Mouse (Mus musculus) brain, embryonic 14.5 days (tissue): Measurements from ENCODE around the gene Ssbp2. TPM values are rescaled to one million over a fixed set of nuclear protein-coding genes. Genes with fewer than 3 reads are reported as not detected.

Experiments
- DNase-seq: peaks from one replicate; pipeline ENCODE4 v3.0.0-alpha.2; 2011; ENCODE audit warnings: low read depth
- CTCF ChIP-seq: fragments of 200-500 bp; IDR thresholded peaks from 2 replicates; pipeline ENCODE4 v1.5.1; 2012; ENCODE audit warnings: inconsistent platforms, mild to moderate bottlenecking, moderate library complexity, borderline replicate concordance; ENCODE audit not compliant: insufficient read depth, insufficient read length; ENCODE audit errors: extremely low read depth
- POLR2A ChIP-seq: fragments of 200-500 bp; IDR thresholded peaks from 2 replicates; pipeline ENCODE4 v1.6.1; 2012; ENCODE audit warnings: mild to moderate bottlenecking, inconsistent platforms, borderline replicate concordance; ENCODE audit not compliant: poor library complexity, insufficient read depth, insufficient read length, severe bottlenecking; ENCODE audit errors: extremely low read depth
- polyA plus RNA-seq: library from polyadenylated mRNA; depleted of rRNA; stranded (reverse); fragments of >200 nt; gene quantifications from 2 replicates; pipeline ENCODE4 v1.2.3, GENCODE M21; 2012

The Ssbp2 gene
- polyA plus RNA-seq, 1 experiment = 133 TPM

DNA sequence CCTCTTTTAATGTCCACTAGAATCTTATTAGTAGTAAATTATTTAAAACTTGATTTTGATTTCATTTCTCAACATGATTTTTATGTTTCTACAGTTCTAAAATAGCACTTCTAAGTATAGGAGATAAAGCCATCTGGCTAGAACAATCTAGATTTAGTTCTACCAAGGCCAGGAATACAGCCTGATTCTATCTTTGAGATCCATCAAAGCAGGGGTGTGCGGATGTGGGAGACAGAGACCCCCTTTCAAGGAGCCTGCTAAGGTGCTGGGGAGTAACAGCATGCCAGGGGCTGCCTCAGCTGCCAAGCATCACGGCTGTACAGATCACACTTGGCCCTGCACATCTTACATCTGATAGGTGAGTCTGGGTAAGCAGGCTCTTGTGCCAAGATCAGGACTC, 13.4 kb upstream of the Ssbp2 start:
- DNase-seq = no peak
- TF ChIP-seq CTCF = no peak
- no peak for TF ChIP-seq POLR2A

DNA sequence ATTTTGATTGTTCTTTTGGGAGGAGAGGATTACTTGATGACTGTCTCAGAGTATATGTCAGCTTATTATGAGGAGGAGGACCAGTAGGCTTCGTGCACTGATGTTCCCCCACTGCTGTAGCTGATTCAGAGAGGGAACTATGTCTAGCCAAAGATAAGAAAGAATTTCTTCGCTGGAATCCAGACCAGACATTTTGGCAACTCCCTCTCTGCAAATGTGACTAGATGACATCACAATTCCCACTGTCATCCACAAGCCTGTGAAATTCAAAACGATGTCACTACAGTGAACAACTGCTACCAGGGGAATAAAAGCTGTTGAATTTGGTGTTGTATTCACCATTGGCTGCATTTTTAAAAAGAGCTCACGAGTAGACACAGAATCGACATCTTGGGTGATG, 11.1 kb upstream of the Ssbp2 start:
- no peak for DNase-seq
- TF ChIP-seq CTCF = no peak
- no peak for TF ChIP-seq POLR2A

DNA sequence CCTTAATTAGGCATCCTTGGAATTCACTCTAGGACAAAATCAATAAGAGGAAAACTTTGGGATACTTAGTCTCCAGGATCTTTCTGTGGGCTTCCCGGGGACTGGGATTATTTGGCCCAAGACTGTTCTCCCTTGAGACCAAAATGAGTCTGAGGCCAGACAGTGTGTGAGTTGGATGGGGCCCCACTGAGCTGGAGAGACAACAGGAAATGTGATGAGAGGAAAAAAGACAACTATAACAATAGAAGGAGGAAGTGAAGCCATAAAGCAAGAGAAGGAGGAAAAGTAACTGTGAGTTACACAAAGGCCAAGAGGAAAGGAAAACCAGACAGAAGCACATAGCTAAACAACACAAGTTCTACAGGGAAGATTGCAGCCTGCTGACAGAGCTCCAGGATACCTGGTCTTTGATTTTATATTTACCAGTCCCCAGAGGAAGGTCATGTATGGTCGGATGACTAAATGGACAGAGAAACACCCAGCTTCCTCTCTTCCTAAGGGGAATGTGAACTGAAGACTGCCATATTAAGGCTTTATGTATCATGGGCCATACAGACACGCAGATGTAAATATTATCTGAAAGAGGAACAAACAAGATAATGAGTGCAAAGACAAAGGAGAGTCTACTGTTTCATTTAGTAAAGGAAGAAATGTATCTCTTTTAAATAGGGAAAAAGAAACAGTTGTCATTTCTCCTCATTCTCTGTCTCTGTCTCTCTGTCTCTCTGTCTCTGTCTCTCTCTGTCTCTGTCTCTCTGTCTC, 8.5 kb upstream of the Ssbp2 start:
- no peak for DNase-seq
- TF ChIP-seq POLR2A (no peak), CTCF (no peak)

DNA sequence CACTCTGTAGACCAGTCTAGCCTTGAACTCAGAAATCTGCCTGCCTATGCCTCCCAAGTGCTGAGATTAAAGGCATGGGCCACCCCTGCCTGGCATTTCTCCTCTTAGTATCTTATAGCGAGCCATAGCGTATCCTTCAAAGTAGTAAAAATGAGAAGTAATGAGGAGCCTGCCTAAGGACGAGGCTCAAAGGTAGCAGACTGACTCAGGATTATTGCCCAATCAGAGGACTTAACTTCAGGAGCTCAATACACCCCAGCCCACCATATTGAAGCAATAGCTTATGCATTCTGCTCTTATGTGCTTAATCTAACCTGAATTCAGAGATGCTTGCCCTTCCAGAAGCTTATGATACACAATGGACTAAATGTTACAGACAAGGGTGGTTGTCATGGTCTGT, 7.8 kb upstream of the Ssbp2 start:
- DNase-seq = no peak
- TF ChIP-seq POLR2A (no peak), CTCF (no peak)

DNA sequence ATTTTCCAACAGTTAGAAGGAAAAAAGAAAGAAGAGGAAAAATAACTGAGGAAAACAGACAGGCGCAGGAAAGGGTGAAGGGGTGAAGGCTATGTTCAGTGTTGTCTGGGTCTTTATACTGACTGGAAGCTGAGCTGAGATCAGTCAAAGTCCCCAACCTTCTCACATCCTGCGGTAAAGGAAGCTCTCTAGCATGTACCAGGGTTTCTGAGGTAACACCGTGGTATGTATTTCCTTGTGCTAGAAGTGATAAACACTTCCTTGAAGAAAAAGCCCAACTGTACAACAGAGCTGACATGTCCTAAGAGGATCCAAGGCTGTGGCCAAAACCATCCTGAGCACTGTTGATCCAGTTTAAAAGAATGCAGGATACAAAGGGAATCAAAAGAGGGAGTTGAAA, 6.8 kb upstream of the Ssbp2 start:
- no peak for TF ChIP-seq CTCF
- TF ChIP-seq POLR2A = no peak
- no peak for DNase-seq

DNA sequence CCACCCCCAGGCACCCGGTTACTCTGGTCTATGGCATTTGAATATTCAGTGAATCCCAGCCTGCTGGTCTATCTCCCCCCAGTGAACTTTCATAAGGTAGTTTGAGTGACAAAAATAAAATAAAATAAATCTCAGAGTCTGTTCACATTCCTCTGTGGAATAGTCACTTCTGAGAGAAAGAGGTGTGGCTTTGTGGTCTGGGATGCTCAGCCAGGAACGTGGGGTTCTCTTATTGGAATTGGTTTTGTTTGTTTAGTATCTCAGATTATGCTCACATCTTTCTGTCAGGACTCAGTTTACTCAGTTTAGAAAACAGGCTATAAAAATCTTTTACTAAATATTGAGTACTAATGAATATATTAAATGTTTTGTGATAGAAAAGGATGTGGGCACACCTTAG, 4.0 kb upstream of the Ssbp2 start:
- TF ChIP-seq POLR2A = no peak
- TF ChIP-seq CTCF = no peak

DNA sequence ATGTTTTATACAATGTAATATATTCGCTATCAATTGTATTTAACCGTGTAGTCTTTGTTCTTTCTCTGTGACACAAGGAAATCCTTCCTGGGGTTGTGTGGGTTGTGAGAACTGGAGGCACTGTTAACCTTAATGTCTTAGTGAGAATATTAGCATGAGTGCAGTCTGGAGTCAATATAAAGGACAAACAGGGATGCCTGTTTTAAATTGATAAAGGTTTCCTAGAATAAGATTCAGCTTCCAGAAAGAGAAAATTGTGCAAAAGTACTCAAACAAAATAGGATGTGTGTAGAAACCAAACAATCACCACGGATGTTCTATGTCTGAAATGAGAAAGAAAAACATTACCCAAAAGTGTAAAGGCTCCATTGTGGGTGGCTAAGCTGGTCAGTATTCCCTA, 3.3 kb upstream of the Ssbp2 start:
- no peak for DNase-seq
- TF ChIP-seq CTCF (no peak), POLR2A (no peak)

More for the DNA sequence above, 4.0 kb upstream of the Ssbp2 start:
- no peak for DNase-seq

DNA sequence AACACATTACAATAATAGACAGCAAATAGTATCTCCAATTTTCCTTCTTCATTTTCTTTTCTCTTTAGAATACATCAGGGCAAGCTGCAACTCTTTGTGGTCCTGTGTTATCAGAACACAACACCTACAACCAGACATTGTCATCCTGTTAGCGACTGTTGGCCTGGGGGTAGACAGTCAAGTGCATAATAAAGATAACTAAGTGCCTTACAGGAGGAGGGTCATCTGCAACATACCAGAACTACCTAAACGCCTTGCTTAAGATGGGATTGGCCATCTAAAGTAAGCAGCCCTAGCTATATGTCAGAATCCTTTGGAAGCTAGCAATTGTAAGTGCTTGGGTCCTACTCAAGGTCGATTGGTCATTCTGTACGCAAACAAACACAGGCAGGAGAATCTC, 2.1 kb upstream of the Ssbp2 start:
- DNase-seq = no peak
- TF ChIP-seq POLR2A = no peak
- TF ChIP-seq CTCF = no peak

DNA sequence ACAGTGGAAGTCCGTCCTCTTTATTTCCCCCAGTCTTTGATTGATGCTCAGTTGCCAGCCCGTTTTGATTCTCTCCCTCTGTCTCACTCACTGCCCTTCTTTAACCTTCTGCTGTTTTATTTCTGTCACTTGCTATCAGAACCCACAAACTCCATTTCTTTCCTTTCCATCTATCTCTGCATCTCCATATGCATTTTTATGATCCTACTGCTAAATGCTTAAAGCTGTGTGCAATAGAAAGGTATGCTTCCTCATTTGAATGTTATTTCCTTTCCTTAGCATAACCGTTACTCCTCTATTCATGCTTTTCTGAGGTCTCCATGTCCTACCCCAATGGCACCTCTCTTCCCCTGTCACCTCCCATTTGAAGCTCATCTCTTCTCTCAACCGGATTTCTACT, 594 bp upstream of the Ssbp2 start:
- no peak for TF ChIP-seq CTCF
- no peak for TF ChIP-seq POLR2A
- DNase-seq = peak; percentile 22

DNA sequence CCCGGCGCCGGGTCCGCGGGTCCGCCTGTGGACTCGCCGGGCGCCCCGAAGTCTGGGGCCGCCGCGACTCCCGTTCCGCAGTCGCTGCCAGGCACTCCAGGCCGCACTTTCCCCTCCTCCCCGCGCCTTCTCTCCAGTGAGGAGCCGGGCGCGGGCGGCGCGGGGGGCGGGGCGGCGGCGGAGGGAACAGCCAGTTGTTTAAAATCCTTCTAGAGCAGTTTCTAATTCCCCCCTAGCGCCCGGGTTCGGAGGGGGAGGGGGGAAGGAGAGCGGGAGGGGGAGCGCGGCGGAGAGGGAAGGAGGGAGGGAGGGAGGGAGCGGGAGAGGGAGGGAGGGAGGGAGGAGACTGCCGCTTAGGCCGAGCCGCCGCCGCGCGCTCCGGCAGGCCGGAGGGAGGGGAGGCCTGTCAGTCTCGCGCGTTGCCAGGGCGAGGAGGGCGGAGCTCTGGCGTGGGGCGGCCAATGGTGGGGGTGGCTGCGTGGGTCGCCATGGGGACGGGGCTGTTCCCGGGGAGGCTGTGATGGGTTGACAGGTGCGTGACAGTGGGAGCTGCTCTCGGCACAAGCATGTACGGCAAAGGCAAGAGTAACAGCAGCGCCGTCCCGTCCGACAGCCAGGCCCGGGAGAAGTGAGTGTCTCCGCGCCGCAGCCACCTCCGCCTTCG, 670 bp downstream of the Ssbp2 start:
- DNase-seq = peak; percentile 100
- TF ChIP-seq CTCF (no peak), POLR2A (no peak; the same call in 1 of the 2 replicates)

DNA sequence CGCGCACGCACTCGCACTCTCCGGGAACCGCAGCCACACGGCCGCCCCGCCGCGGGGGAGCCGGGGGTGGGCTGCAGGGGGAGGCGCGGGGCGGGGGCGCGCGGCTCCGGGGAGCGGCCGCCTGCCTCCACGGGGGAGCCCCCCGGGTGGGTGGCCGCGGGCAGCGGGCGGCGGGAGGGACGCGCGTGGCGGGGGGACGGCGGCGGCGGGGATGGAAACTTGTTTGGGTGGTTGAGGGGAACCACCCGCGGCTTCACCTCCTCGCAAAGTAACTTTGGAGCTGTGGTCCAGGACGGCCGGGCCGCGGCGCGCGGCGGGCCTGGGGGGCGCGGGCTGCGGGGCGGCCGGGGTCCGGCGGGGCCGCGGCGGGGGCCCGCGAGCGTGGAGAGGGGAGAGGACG, 1.2 kb downstream of the Ssbp2 start:
- DNase-seq = no peak

More for the DNA sequence above, 1.2 kb downstream of the Ssbp2 start:
- TF ChIP-seq CTCF = no peak
